Mouse (Mus musculus) midbrain, postnatal 0 days (tissue): ENCODE data around the gene Golm1. TPM values are rescaled to one million over a fixed set of nuclear protein-coding genes. Genes with fewer than 3 reads are reported as not detected.

Source experiments
- ATAC-seq: fragments of 200-750 bp; cut with Nextera tagmentation; 2 replicates; pipeline ENCODE4 v1.8.0; 2017; ENCODE audit warnings: moderate number of reproducible peaks, mild to moderate bottlenecking, moderate TSS enrichment, moderate library complexity; ENCODE audit not compliant: low FRiP score
- DNase-seq: peaks from one replicate; pipeline ENCODE4 v3.0.0-alpha.2; 2015; ENCODE audit warnings: low spot score
- H3K27ac ChIP-seq: fragments of 300-500 bp; sonication (generic); 2 replicates; pipeline ENCODE4 v1.5.1; 2014; ENCODE audit warnings: low read depth, mild to moderate bottlenecking, low read length, mixed read lengths
- H3K27me3 ChIP-seq: fragments of 300-500 bp; sonication (generic); 2 replicates; pipeline ENCODE4 v1.6.1; 2014; ENCODE audit warnings: low read length, control low read depth, mixed read lengths; ENCODE audit not compliant: insufficient read depth
- H3K36me3 ChIP-seq: fragments of 300-500 bp; sonication (generic); 2 replicates; pipeline ENCODE4 v1.6.1; 2014; ENCODE audit warnings: low read length, control low read depth, mixed read lengths; ENCODE audit not compliant: insufficient read depth
- H3K4me1 ChIP-seq: fragments of 300-500 bp; sonication (generic); 2 replicates; pipeline ENCODE4 v1.6.1; 2014; ENCODE audit warnings: mild to moderate bottlenecking, control low read depth, antibody characterized with exemption, low read length, mixed read lengths; ENCODE audit not compliant: insufficient read depth
- H3K4me2 ChIP-seq: fragments of 300-500 bp; sonication (generic); 2 replicates; pipeline ENCODE4 v1.6.1; 2014; ENCODE audit warnings: low read depth, mild to moderate bottlenecking, low read length, mixed read lengths; ENCODE audit not compliant: poor library complexity, severe bottlenecking
- H3K4me3 ChIP-seq: fragments of 300-500 bp; sonication (generic); 2 replicates; pipeline ENCODE4 v1.5.1; 2014; ENCODE audit warnings: low read depth, mild to moderate bottlenecking, low read length, moderate library complexity
- H3K9ac ChIP-seq: fragments of 300-500 bp; sonication (generic); replicated peaks from 2 replicates; pipeline ENCODE4 v1.6.1; 2014; ENCODE audit warnings: mild to moderate bottlenecking, low read length, moderate library complexity, mixed read lengths; ENCODE audit not compliant: poor library complexity, severe bottlenecking
- H3K9me3 ChIP-seq: fragments of 300-500 bp; sonication (generic); 2 replicates; pipeline ENCODE4 v1.6.1; 2016; ENCODE audit warnings: low read length, control low read depth
- CTCF ChIP-seq: IDR thresholded peaks from 2 replicates; pipeline ENCODE4 v1.5.1; 2016; ENCODE audit warnings: antibody characterized with exemption, mild to moderate bottlenecking
- WGBS: fragments of 180-500 bp; shearing (Covaris S2); extraction: QIAGEN DNeasy Blood & Tissue Kit; methylation state at CpG from one replicate; pipeline ENCODE4 v1.1.7; 2014; 5-methylcytosine and 5-hydroxymethylcytosine counted together
- polyA plus RNA-seq: library from polyadenylated mRNA; unstranded; fragments of >200 nt; fragmentation: Nextera tagmentation; extraction: Ambion mirVana; gene quantifications from 2 replicates; pipeline ENCODE4 v1.2.1, GENCODE M21; 2015
- total RNA-seq: library from RNA; depleted of rRNA; stranded (reverse); fragments of >200 nt; gene quantifications from 2 replicates; pipeline ENCODE4 v1.2.3, GENCODE M21; 2014

Golm1 gene
- total and polyA plus RNA-seq, 2 experiments from 2014 or later: 13.0 to 15.3 TPM

GRCm38 (mm10) chr13:59694008-59694407 is 18.4 kb upstream of the Golm1 start, which contains the start of gene 4921517D22Rik:
Gene 4921517D22Rik, minus strand, starts transcription at chr13:59694108.
- H3K27ac ChIP-seq: no peak within 1 kb of the TSS
- H3K4me3 ChIP-seq: no peak within 1 kb of the TSS
- no peaks in the 10 kb centered on the region for H3K27me3 ChIP-seq
- H3K36me3 ChIP-seq: no peaks in the 10 kb centered on the region
- 88% methylated on average over 3 of the region's 3 CpGs for WGBS
- no peak for DNase-seq
- H3K4me1 ChIP-seq: no peaks in the 10 kb centered on the region
- no peak within 1 kb of the TSS for H3K4me2 ChIP-seq
- no peak for ATAC-seq
- TF ChIP-seq CTCF: no peak
- no peaks in the 10 kb centered on the region for H3K9me3 ChIP-seq
- no peak within 1 kb of the TSS for H3K9ac ChIP-seq

GRCm38 (mm10) chr13:59691478-59691877 is 15.9 kb upstream of the Golm1 start:
- Histone ChIP-seq H3K27me3 (no peaks in the 10 kb centered on the region), H3K4me3 (no peak overlapping the region), H3K27ac (no peak overlapping the region), H3K4me1 (no peaks in the 10 kb centered on the region), H3K4me2 (no peak overlapping the region), H3K36me3 (no peaks in the 10 kb centered on the region), H3K9me3 (no peaks in the 10 kb centered on the region), H3K9ac (no peak overlapping the region)
- TF ChIP-seq CTCF: no peak
- 15% methylated on average over 10 of the region's 10 CpGs for WGBS
- DNase-seq (no peak), ATAC-seq (no peak)

- ATAC-seq (no peak), DNase-seq (no peak)
- no peak overlapping the region for H3K4me2 ChIP-seq
- TF ChIP-seq CTCF: no peak
- no peaks in the 10 kb centered on the region for H3K9me3 ChIP-seq
- no peaks in the 10 kb centered on the region for H3K4me1 ChIP-seq
- 91% methylated on average over 7 of the region's 7 CpGs for WGBS
- H3K27ac ChIP-seq: no peak overlapping the region
- no peak overlapping the region for H3K9ac ChIP-seq
- H3K27me3 ChIP-seq: no peaks in the 10 kb centered on the region
- no peaks in the 10 kb centered on the region for H3K36me3 ChIP-seq
- no peak overlapping the region for H3K4me3 ChIP-seq
Measured at GRCm38 (mm10) chr13:59690576-59690975, 15.0 kb upstream of the Golm1 start.

- H3K9ac ChIP-seq: no peak overlapping the region
- no peaks in the 10 kb centered on the region for H3K9me3 ChIP-seq
- H3K4me2 ChIP-seq: no peak overlapping the region
- no peak overlapping the region for H3K27ac ChIP-seq
- TF ChIP-seq CTCF: no peak
- ATAC-seq (no peak), DNase-seq (no peak)
- no peaks in the 10 kb centered on the region for H3K4me1 ChIP-seq
- H3K4me3 ChIP-seq: no peak overlapping the region
- H3K36me3 ChIP-seq: no peaks in the 10 kb centered on the region
- H3K27me3 ChIP-seq: no peaks in the 10 kb centered on the region
- 96% methylated on average over 3 of the region's 3 CpGs for WGBS
Measured at GRCm38 (mm10) chr13:59689843-59690242, 14.2 kb upstream of the Golm1 start.

GRCm38 (mm10) chr13:59689313-59689712 is 13.7 kb upstream of the Golm1 start:
- no peak overlapping the region for H3K4me3 ChIP-seq
- H3K36me3 ChIP-seq: no peaks in the 10 kb centered on the region
- no peak for ATAC-seq
- H3K9ac ChIP-seq: no peak overlapping the region
- H3K27ac ChIP-seq: no peak overlapping the region
- TF ChIP-seq CTCF: no peak
- no peaks in the 10 kb centered on the region for H3K27me3 ChIP-seq
- no peaks in the 10 kb centered on the region for H3K9me3 ChIP-seq
- H3K4me1 ChIP-seq: no peaks in the 10 kb centered on the region
- WGBS: 87% methylated on average over 9 of the region's 9 CpGs
- H3K4me2 ChIP-seq: no peak overlapping the region
- no peak for DNase-seq

- Histone ChIP-seq H3K9me3 (no peaks in the 10 kb centered on the region), H3K4me1 (no peaks in the 10 kb centered on the region), H3K36me3 (no peaks in the 10 kb centered on the region), H3K27ac (no peak overlapping the region), H3K27me3 (no peaks in the 10 kb centered on the region), H3K9ac (no peak overlapping the region), H3K4me3 (no peak overlapping the region), H3K4me2 (no peak overlapping the region)
- no peak for TF ChIP-seq CTCF
- DNase-seq (no peak), ATAC-seq (no peak)
- 63% methylated on average over 13 of the region's 13 CpGs for WGBS
Measured at GRCm38 (mm10) chr13:59688338-59688770, 12.7 kb upstream of the Golm1 start.
